Mouse (Mus musculus): ENCODE measurements at regions not wholly inside any gene's neighbourhood (a gene's known extent, or its start where the extent isn't known, plus 50 kb on each side); places are given as distances from the start of the nearest gene placed in this dataset.

DNA sequence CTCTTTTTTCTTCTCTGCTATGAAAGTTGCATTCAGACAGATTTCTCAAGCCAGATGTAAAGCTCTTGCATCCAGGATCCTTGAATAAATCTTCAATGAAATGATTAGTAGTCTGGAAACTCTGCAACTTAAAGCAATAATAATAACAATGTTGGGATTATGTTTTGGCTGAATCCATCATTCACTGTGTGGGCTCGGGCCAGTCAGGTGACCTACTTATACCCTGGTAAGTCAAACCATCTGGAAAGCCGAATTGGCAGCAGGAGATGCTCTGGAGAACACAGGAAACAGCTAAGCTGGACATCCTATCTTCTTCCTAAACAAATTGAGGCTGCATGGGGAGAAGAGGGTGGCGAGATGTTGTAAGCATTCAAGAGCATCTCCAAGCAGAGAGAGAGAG lies 331.0 kb upstream of the Rgma start:
- TF ChIP-seq CTCF (IDR thresholded peaks at IDR 0.05; ENCODE audit: low read depth) = no peak
- no peak for TF ChIP-seq EP300 (optimal IDR thresholded peaks at IDR 0.05)
